Mouse (Mus musculus): ENCODE data around the gene Ly6g5b.

GRCm38 (mm10) chr17:35131038-35131437 is 15.8 kb upstream of the Ly6g5b start:
- TF ChIP-seq CTCF (conservative IDR thresholded peaks at IDR 0.05; ENCODE audit: insufficient read depth, insufficient read length, low read depth, low read length) (no peak), POLR2A (IDR thresholded peaks at IDR 0.05; ENCODE audit: low read depth, low read length) (no peak)

Data from kidney, adult 2 months (tissue).